Mouse (Mus musculus): Measurements from ENCODE around the gene Tbx21. TPM values are rescaled to one million over a fixed set of nuclear protein-coding genes. Genes with fewer than 3 reads are reported as not detected.

The Tbx21 gene
- total RNA-seq, 4 experiments from 2014 or later: 0.14 to 0.37 (median 0.23) TPM

Small RNAs within 50 kb of the gene (microRNA-seq; reads per million reads assigned to microRNA genes)
- gene Mir7235 (0.42 to 1.5 reads per million in 2 experiments), gene Mir8103 (1.3 to 1.5 reads per million in 2 experiments)

Other genes starting within 250 kb of the Tbx21 start
- gene Cdk5rap3, start 198.8 kb downstream of the Tbx21 start, total RNA-seq (2022): 10 to 100 TPM; 40.6 to 44.6 (median 41.9) TPM
- gene Prr15l, start 187.2 kb downstream of the Tbx21 start, total RNA-seq (2022): not detected
- gene Pnpo, start 171.3 kb downstream of the Tbx21 start, total RNA-seq (2022): 10 to 100 TPM; 43.7 to 51.2 (median 48.6) TPM
- gene Sp2, start 132.4 kb downstream of the Tbx21 start, total RNA-seq (2022): 10 to 100 TPM; 10.7 to 15.0 (median 13.0) TPM
- 1 to 10 TPM; 1.1 to 2.0 (median 1.3) TPM for gene Sp6, start 101.9 kb downstream of the Tbx21 start, total RNA-seq (2022)
- 1 to 10 TPM; 5.0 to 6.1 (median 5.4) TPM for gene Scrn2, start 85.4 kb downstream of the Tbx21 start, total RNA-seq (2022)
- gene Lrrc46, start 73.9 kb downstream of the Tbx21 start, total RNA-seq (2022): under 1 TPM in 3 of 4 experiments, not detected in 1; 0.28 to 0.91 (median 0.72) TPM
- gene Mrpl10, start 73.8 kb downstream of the Tbx21 start, total RNA-seq (2022): 10 to 100 TPM; 72.0 to 83.9 (median 75.5) TPM
- gene Osbpl7, start 64.7 kb downstream of the Tbx21 start, total RNA-seq (2022): 10 to 100 TPM; 14.1 to 19.1 (median 15.4) TPM
- 10 to 100 TPM; 54.8 to 63.2 (median 59.6) TPM for gene Tbkbp1, start 36.2 kb upstream of the Tbx21 start, total RNA-seq (2022)
- gene Kpnb1, start 72.5 kb upstream of the Tbx21 start, total RNA-seq (2022): 100 to 1,000 TPM; 114 to 121 (median 120) TPM
- 100 to 1,000 TPM; 139 to 152 (median 146) TPM for gene Npepps, start 165.3 kb upstream of the Tbx21 start, total RNA-seq (2022)
- 10 to 100 TPM; 22.5 to 27.2 (median 24.9) TPM for gene Mrpl45, start 200.4 kb upstream of the Tbx21 start, total RNA-seq (2022)
- gene Gpr179, start 236.7 kb upstream of the Tbx21 start, total RNA-seq (2022): under 1 TPM; 0.20 to 0.50 (median 0.28) TPM
- 10 to 100 TPM; 70.3 to 77.2 (median 75.1) TPM for gene Socs7, start 247.2 kb upstream of the Tbx21 start, total RNA-seq (2022)